Comparison of ENCODE assay signal across 8 mouse cellular contexts in the genomic region with DNA sequence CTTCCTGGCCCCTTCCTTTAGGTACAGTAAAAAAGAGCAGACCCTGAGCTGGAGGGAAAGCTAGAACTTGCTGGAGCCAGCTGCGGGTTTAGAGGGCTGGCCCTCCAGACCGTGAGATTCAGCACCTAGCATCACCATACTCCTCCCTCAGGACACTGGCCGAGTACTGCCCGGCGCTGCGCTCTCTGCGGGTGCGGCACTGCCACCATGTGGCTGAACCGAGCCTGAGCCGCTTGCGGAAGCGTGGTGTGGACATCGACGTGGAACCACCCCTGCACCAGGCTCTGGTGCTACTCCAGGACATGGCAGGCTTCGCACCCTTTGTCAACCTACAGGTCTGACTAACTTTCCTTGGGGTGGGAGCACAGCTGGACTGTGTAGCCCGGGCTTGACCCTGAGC. TPM values are rescaled to one million over a fixed set of nuclear protein-coding genes. Genes with fewer than 3 reads are reported as not detected.
A peak's percentile ranks its signal among the peaks of the same experiment; 100 is the strongest.
DNase-seq lines count a peak whose midpoint lies in the region; ATAC-seq and TF ChIP-seq lines count a peak whose summit lies in the region.

No protein-coding gene starts in this region.

- no peak overlapping the region for H3K9ac ChIP-seq in hindbrain, postnatal 0 days (replicated peaks; ENCODE audit: low read length)
- H3K9ac ChIP-seq in limb, embryonic 11.5 days (ENCODE audit: low read length): no peak overlapping the region
- no peak overlapping the region for H3K9ac ChIP-seq in midbrain, embryonic 12.5 days (replicated peaks)

- peak; percentile 67 for TF ChIP-seq CTCF in cortical plate, adult 2 months (IDR thresholded peaks at IDR 0.05; ENCODE audit: extremely low read depth, insufficient read depth, low read length)
- TF ChIP-seq CTCF in hindbrain, postnatal 0 days (IDR thresholded peaks at IDR 0.05; ENCODE audit: low read depth): peak; percentile 92

- ATAC-seq in hindbrain, postnatal 0 days: peak; percentile 30; the same call in 1 of the 2 replicates
- ATAC-seq in limb, embryonic 11.5 days (ENCODE audit: insufficient number of reproducible peaks, low FRiP score, low TSS enrichment, low read depth): no peak
- 0 out of 2 replicates have a peak, but pooled peaks have one; percentile 28 for ATAC-seq in midbrain, embryonic 12.5 days (ENCODE audit: low FRiP score, low read depth)

- H3K27me3 ChIP-seq in hindbrain, postnatal 0 days (ENCODE audit: insufficient read depth, low read length): no peaks in the 10 kb centered on the region
- H3K27me3 ChIP-seq in limb, embryonic 11.5 days (ENCODE audit: control insufficient read depth, insufficient read depth, low read length): peaks cover 36% of the 10 kb centered on the region
- H3K27me3 ChIP-seq in midbrain, embryonic 12.5 days: peaks cover 31% of the 10 kb centered on the region

- H3K27ac ChIP-seq in cortical plate, adult 2 months (ENCODE audit: insufficient read depth, low read length): no peak overlapping the region
- no peak overlapping the region for H3K27ac ChIP-seq in hindbrain, postnatal 0 days
- no peak overlapping the region for H3K27ac ChIP-seq in limb, embryonic 11.5 days (replicated peaks; ENCODE audit: low read depth, low read length)
- no peak overlapping the region for H3K27ac ChIP-seq in midbrain, embryonic 12.5 days (replicated peaks)

- TF ChIP-seq POLR2A in cortical plate, adult 2 months (IDR thresholded peaks at IDR 0.05; ENCODE audit: extremely low read depth, insufficient read depth, low read length): peak; percentile 50; the same call in 1 of the 2 replicates

- 8% methylated on average over 16 of the region's 16 CpGs for WGBS in hindbrain, postnatal 0 days
- 5% methylated on average over 16 of the region's 16 CpGs for WGBS in limb, embryonic 11.5 days
- WGBS in midbrain, embryonic 12.5 days: 4% methylated on average over 16 of the region's 16 CpGs

- H3K36me3 ChIP-seq in hindbrain, postnatal 0 days (ENCODE audit: insufficient read depth, low read length): peaks cover 12% of the 10 kb centered on the region; the same call in 1 of the 2 replicates
- peaks cover 2% of the 10 kb centered on the region; the same call in 1 of the 2 replicates for H3K36me3 ChIP-seq in limb, embryonic 11.5 days (ENCODE audit: control insufficient read depth, insufficient read depth, low read length)
- H3K36me3 ChIP-seq in midbrain, embryonic 12.5 days: peaks cover 19% of the 10 kb centered on the region

- H3K9me3 ChIP-seq in hindbrain, postnatal 0 days (ENCODE audit: low read length): no peaks in the 10 kb centered on the region
- H3K9me3 ChIP-seq in limb, embryonic 11.5 days (ENCODE audit: control insufficient read depth, low read length): no peaks in the 10 kb centered on the region
- no peaks in the 10 kb centered on the region for H3K9me3 ChIP-seq in midbrain, embryonic 12.5 days

- H3K4me3 ChIP-seq in cortical plate, adult 2 months (ENCODE audit: insufficient read depth, low read length): no peak overlapping the region; the same call in 1 of the 2 replicates
- H3K4me3 ChIP-seq in hindbrain, postnatal 0 days (ENCODE audit: low read length): peak overlapping the region; percentile 59; the same call in 1 of the 2 replicates
- no peak overlapping the region for H3K4me3 ChIP-seq in limb, embryonic 11.5 days (ENCODE audit: low read depth, low read length)
- H3K4me3 ChIP-seq in midbrain, embryonic 12.5 days: peak overlapping the region; percentile 1; the same call in 1 of the 2 replicates

- no peaks in the 10 kb centered on the region for H3K4me1 ChIP-seq in cortical plate, adult 2 months (ENCODE audit: control insufficient read depth, insufficient read depth, low read length)
- H3K4me1 ChIP-seq in hindbrain, postnatal 0 days (ENCODE audit: insufficient read depth, low read length): peaks cover 11% of the 10 kb centered on the region
- H3K4me1 ChIP-seq in limb, embryonic 11.5 days (ENCODE audit: control insufficient read depth, insufficient read depth, low read length): peaks cover 9% of the 10 kb centered on the region; the same call in 1 of the 2 replicates
- peaks cover 45% of the 10 kb centered on the region for H3K4me1 ChIP-seq in midbrain, embryonic 12.5 days

- H3K4me2 ChIP-seq in hindbrain, postnatal 0 days (ENCODE audit: low read depth, low read length): peak overlapping the region; percentile 91
- H3K4me2 ChIP-seq in limb, embryonic 11.5 days (ENCODE audit: low read depth, severe bottlenecking): no peak overlapping the region
- peak overlapping the region; percentile 98 for H3K4me2 ChIP-seq in midbrain, embryonic 12.5 days (replicated peaks)

- DNase-seq in left cerebral cortex, adult 18-20 months (ENCODE audit: low spot score in 2 of 2): peak; percentile 81 to 86
- DNase-seq in left cerebral cortex, adult 11 months (ENCODE audit: low spot score): no peak
- peak; percentile 81 for DNase-seq in gastrocnemius, postnatal 10 days
- peak; percentile 88 for DNase-seq in hindbrain, postnatal 0 days (ENCODE audit: low spot score)
- DNase-seq in limb, embryonic 11.5 days (ENCODE audit: low spot score): peak; percentile 85
- DNase-seq in spleen, adult 18-20 months: peak; percentile 73 to 83

RNA-seq across cellular contexts. Expression of a gene that starts 2.0 kb away (rescaled TPM):
- 10 to 100 TPM; 30.0 to 31.1 TPM for total RNA-seq in left cerebral cortex, adult 18-20 months (2021)
- polyA plus RNA-seq in cortical plate, adult 2 months (2012; rRNA removed): 42.8 and 42.9 TPM in 2 replicates
- total RNA-seq in gastrocnemius, postnatal 10 days (2021): 1 to 10 TPM; 2.7 to 3.7 TPM
- total RNA-seq in hindbrain, postnatal 0 days (2014; rRNA removed): 69.1 and 71.4 TPM in 2 replicates
- polyA plus RNA-seq in hindbrain, postnatal 0 days (2015; fragmentation: Nextera tagmentation; extraction: Ambion mirVana): 53.3 and 54.2 TPM in 2 replicates
- polyA plus RNA-seq in limb, embryonic 11.5 days (2014; fragmentation: Nextera tagmentation; extraction: Ambion mirVana): 10.9 and 15.1 TPM in 2 replicates
- polyA plus RNA-seq in midbrain, embryonic 12.5 days (2016; fragmentation: Nextera tagmentation; extraction: Ambion mirVana): 27.6 and 32.6 TPM in 2 replicates

RNA-seq across cellular contexts. Expression of a gene that starts 3.0 kb away (rescaled TPM):
- total RNA-seq in left cerebral cortex, adult 18-20 months (2021): 100 to 1,000 TPM; 612 to 681 TPM
- polyA plus RNA-seq in cortical plate, adult 2 months (2012; rRNA removed): 617 and 701 TPM in 2 replicates
- 1 to 10 TPM; 2.2 to 2.6 TPM for total RNA-seq in gastrocnemius, postnatal 10 days (2021)
- total RNA-seq in hindbrain, postnatal 0 days (2014; rRNA removed): 380 and 396 TPM in 2 replicates
- 115 and 123 TPM in 2 replicates for polyA plus RNA-seq in hindbrain, postnatal 0 days (2015; fragmentation: Nextera tagmentation; extraction: Ambion mirVana)
- polyA plus RNA-seq in limb, embryonic 11.5 days (2014; fragmentation: Nextera tagmentation; extraction: Ambion mirVana): 1.3 and 1.7 TPM in 2 replicates
- 31.4 and 31.9 TPM in 2 replicates for polyA plus RNA-seq in midbrain, embryonic 12.5 days (2016; fragmentation: Nextera tagmentation; extraction: Ambion mirVana)

RNA-seq across cellular contexts. Expression of a gene that starts 8.6 kb away (rescaled TPM):
- 100 to 1,000 TPM; 199 to 202 TPM for total RNA-seq in left cerebral cortex, adult 18-20 months (2021)
- 233 and 235 TPM in 2 replicates for polyA plus RNA-seq in cortical plate, adult 2 months (2012; rRNA removed)
- total RNA-seq in gastrocnemius, postnatal 10 days (2021): 10 to 100 TPM; 88.3 TPM
- 125 and 134 TPM in 2 replicates for total RNA-seq in hindbrain, postnatal 0 days (2014; rRNA removed)
- 312 and 326 TPM in 2 replicates for polyA plus RNA-seq in hindbrain, postnatal 0 days (2015; fragmentation: Nextera tagmentation; extraction: Ambion mirVana)
- polyA plus RNA-seq in limb, embryonic 11.5 days (2014; fragmentation: Nextera tagmentation; extraction: Ambion mirVana): 163 and 179 TPM in 2 replicates
- 228 and 237 TPM in 2 replicates for polyA plus RNA-seq in midbrain, embryonic 12.5 days (2016; fragmentation: Nextera tagmentation; extraction: Ambion mirVana)

RNA-seq across cellular contexts. Expression of a gene that starts 11.0 kb away (rescaled TPM):
- total RNA-seq in left cerebral cortex, adult 18-20 months (2021): 10 to 100 TPM; 22.7 to 26.4 TPM
- polyA plus RNA-seq in cortical plate, adult 2 months (2012; rRNA removed): 35.9 and 40.5 TPM in 2 replicates
- 1 to 10 TPM; 1.2 to 1.5 TPM for total RNA-seq in gastrocnemius, postnatal 10 days (2021)
- total RNA-seq in hindbrain, postnatal 0 days (2014; rRNA removed): 7.5 and 12.3 TPM in 2 replicates
- 9.9 and 10.5 TPM in 2 replicates for polyA plus RNA-seq in hindbrain, postnatal 0 days (2015; fragmentation: Nextera tagmentation; extraction: Ambion mirVana)
- polyA plus RNA-seq in limb, embryonic 11.5 days (2014; fragmentation: Nextera tagmentation; extraction: Ambion mirVana): 5.3 and 5.7 TPM in 2 replicates
- 6.5 and 7.1 TPM in 2 replicates for polyA plus RNA-seq in midbrain, embryonic 12.5 days (2016; fragmentation: Nextera tagmentation; extraction: Ambion mirVana)

RNA-seq across cellular contexts. Expression of a gene that starts 20.2 kb away (rescaled TPM):
- under 1 TPM; 0.79 to 0.98 TPM for total RNA-seq in left cerebral cortex, adult 18-20 months (2021)
- polyA plus RNA-seq in cortical plate, adult 2 months (2012; rRNA removed): 1.7 and 2.4 TPM in 2 replicates
- under 1 TPM; 0.35 to 0.56 TPM for total RNA-seq in gastrocnemius, postnatal 10 days (2021)
- total RNA-seq in hindbrain, postnatal 0 days (2014; rRNA removed): 0.89 and 3.3 TPM in 2 replicates
- 1.7 and 2.5 TPM in 2 replicates for polyA plus RNA-seq in hindbrain, postnatal 0 days (2015; fragmentation: Nextera tagmentation; extraction: Ambion mirVana)
- polyA plus RNA-seq in limb, embryonic 11.5 days (2014; fragmentation: Nextera tagmentation; extraction: Ambion mirVana): 1.2 and 1.8 TPM in 2 replicates
- polyA plus RNA-seq in midbrain, embryonic 12.5 days (2016; fragmentation: Nextera tagmentation; extraction: Ambion mirVana): 1.4 TPM in 2 replicates

Comparison
In these comparisons a context has a peak if more than half of its experiments do, and no peak if none do; other contexts are left out.
1. H3K4me3 ChIP-seq: peak in hindbrain, postnatal 0 days (single experiment) and midbrain, embryonic 12.5 days (single experiment); none in cortical plate, adult 2 months (single experiment) and limb, embryonic 11.5 days (single experiment).
2. RNA of a gene that starts 3.0 kb away (polyA plus RNA-seq): 617 to 701 TPM in cortical plate, adult 2 months, 115 to 123 TPM in hindbrain, postnatal 0 days and 31.4 to 31.9 TPM in midbrain, embryonic 12.5 days; 1.3 to 1.7 TPM in limb, embryonic 11.5 days; every median in the first group is over 10 times any median in the second.